ENCODE assay signal across 17 mouse cellular contexts in genomic region chr3:28306852-28307251, GRCm38 (mm10). TPM values are rescaled to one million over a fixed set of nuclear protein-coding genes. Genes with fewer than 3 reads are reported as not detected.
DNase-seq lines count a peak whose midpoint lies in the region; ATAC-seq and TF ChIP-seq lines count a peak whose summit lies in the region.
"Had no signal": no experiment of that assay in that cellular context is flagged by ENCODE, and none has a peak within 500 bp of the region (broad histone marks: within the 10 kb centered on the region; RNA-seq: fewer than 3 reads in every experiment).

No protein-coding gene starts in this region.

- H3K4me3 ChIP-seq in heart, embryonic 12.5 days = no peak overlapping the region
- H3K4me3 ChIP-seq in heart, adult 2 months = no peak overlapping the region
- H3K4me3 ChIP-seq in heart, embryonic 16.5 days (ENCODE audit: low read length) = no peak overlapping the region
- H3K4me3 ChIP-seq in lung, embryonic 16.5 days (ENCODE audit: low read length) = no peak overlapping the region
- H3K4me3 ChIP-seq: embryonic facial prominence, embryonic 12.5 days; forebrain, embryonic 15.5 days; hindbrain, embryonic 15.5 days had no signal

- no peak overlapping the region for H3K9ac ChIP-seq in heart, embryonic 12.5 days
- H3K9ac ChIP-seq in heart, adult 2 months (ENCODE audit: low read depth, low read length) = no peak overlapping the region
- no peak overlapping the region for H3K9ac ChIP-seq in heart, embryonic 16.5 days (ENCODE audit: low read length)
- no peak overlapping the region for H3K9ac ChIP-seq in lung, embryonic 16.5 days (ENCODE audit: low read length)
- H3K9ac ChIP-seq: embryonic facial prominence, embryonic 12.5 days; forebrain, embryonic 15.5 days; hindbrain, embryonic 15.5 days had no signal

- no peak for TF ChIP-seq CTCF in heart, adult 2 months (IDR thresholded peaks at IDR 0.05)

- ATAC-seq in heart, embryonic 12.5 days (ENCODE audit: insufficient number of reproducible peaks, low FRiP score) = no peak
- ATAC-seq in heart, embryonic 16.5 days (replicated peaks; ENCODE audit: extremely low read depth, insufficient read depth, low FRiP score) = peak; percentile 79
- peak; percentile 74 for ATAC-seq in lung, embryonic 16.5 days (ENCODE audit: low read depth)
- ATAC-seq: forebrain, embryonic 15.5 days; intestine, embryonic 16.5 days had no signal

- no peaks in the 10 kb centered on the region for H3K9me3 ChIP-seq in heart, embryonic 12.5 days (replicated peaks)
- H3K9me3 ChIP-seq in heart, embryonic 16.5 days (replicated peaks; ENCODE audit: control insufficient read depth, low read length) = no peaks in the 10 kb centered on the region
- H3K9me3 ChIP-seq in lung, embryonic 16.5 days (ENCODE audit: control insufficient read depth, low read length) = no peaks in the 10 kb centered on the region
- H3K9me3 ChIP-seq: embryonic facial prominence, embryonic 12.5 days; forebrain, embryonic 15.5 days; hindbrain, embryonic 15.5 days had no signal

- peak overlapping the region; percentile 67 for H3K27ac ChIP-seq in heart, embryonic 12.5 days (ENCODE audit: poor library complexity, severe bottlenecking)
- H3K27ac ChIP-seq in heart, adult 2 months = no peak overlapping the region
- peak overlapping the region; percentile 61 for H3K27ac ChIP-seq in heart, embryonic 16.5 days (ENCODE audit: low read length)
- H3K27ac ChIP-seq in lung, embryonic 16.5 days (ENCODE audit: low read length) = no peak overlapping the region
- H3K27ac ChIP-seq: embryonic facial prominence, embryonic 12.5 days; forebrain, embryonic 15.5 days; hindbrain, embryonic 15.5 days had no signal

- no peak for TF ChIP-seq POLR2A in heart, adult 2 months (IDR thresholded peaks at IDR 0.05; ENCODE audit: insufficient read depth, low read depth, low read length)

- no peak overlapping the region for H3K4me2 ChIP-seq in heart, embryonic 12.5 days
- H3K4me2 ChIP-seq in heart, embryonic 16.5 days (ENCODE audit: low read depth, low read length) = 0 out of 2 replicates have a peak overlapping the region, but pooled peaks have one; percentile 2
- H3K4me2 ChIP-seq in lung, embryonic 16.5 days (ENCODE audit: low read depth, low read length) = no peak overlapping the region
- H3K4me2 ChIP-seq: embryonic facial prominence, embryonic 12.5 days; forebrain, embryonic 15.5 days; hindbrain, embryonic 15.5 days had no signal

- peaks cover 19% of the 10 kb centered on the region for H3K4me1 ChIP-seq in heart, embryonic 12.5 days (replicated peaks)
- H3K4me1 ChIP-seq in heart, adult 2 months (ENCODE audit: control insufficient read depth, insufficient read depth, low read length) = peaks cover 1% of the 10 kb centered on the region
- H3K4me1 ChIP-seq in heart, embryonic 16.5 days (ENCODE audit: control insufficient read depth, insufficient read depth, low read length) = peaks cover 17% of the 10 kb centered on the region
- 0 out of 2 replicates have a peak, but pooled peaks cover 2% of the 10 kb centered on the region for H3K4me1 ChIP-seq in lung, embryonic 16.5 days (replicated peaks; ENCODE audit: control insufficient read depth, insufficient read depth, low read length)
- H3K4me1 ChIP-seq: embryonic facial prominence, embryonic 12.5 days; hindbrain, embryonic 15.5 days had no signal

- intact Hi-C loops in heart, adult 2 months (cut with DNase I) = loop anchor here (10.0 kb wide), 1 partner anchor 58 kb away; no protein-coding TSS in a partner anchor

- no peaks in the 10 kb centered on the region for H3K27me3 ChIP-seq in heart, embryonic 12.5 days (replicated peaks)
- H3K27me3 ChIP-seq in heart, adult 2 months (ENCODE audit: control insufficient read depth, insufficient read depth, low read length) = no peaks in the 10 kb centered on the region
- H3K27me3 ChIP-seq in heart, embryonic 16.5 days (ENCODE audit: control insufficient read depth, insufficient read depth, low read length) = no peaks in the 10 kb centered on the region
- H3K27me3 ChIP-seq in lung, embryonic 16.5 days (ENCODE audit: control insufficient read depth, insufficient read depth, low read depth, low read length) = no peaks in the 10 kb centered on the region
- H3K27me3 ChIP-seq: embryonic facial prominence, embryonic 12.5 days; forebrain, embryonic 15.5 days; hindbrain, embryonic 15.5 days had no signal

- WGBS in heart, embryonic 12.5 days = 56% methylated on average over 3 of the region's 3 CpGs
- WGBS in heart, adult 2 months = 56% methylated on average over 3 of the region's 3 CpGs
- WGBS in heart, embryonic 16.5 days = 46% methylated on average over 3 of the region's 3 CpGs
- 57% methylated on average over 3 of the region's 3 CpGs for WGBS in lung, embryonic 16.5 days

- no peaks in the 10 kb centered on the region for H3K36me3 ChIP-seq in heart, embryonic 12.5 days
- no peaks in the 10 kb centered on the region; the same call in 1 of the 2 replicates for H3K36me3 ChIP-seq in heart, adult 2 months (ENCODE audit: control insufficient read depth, insufficient read depth, low read length)
- no peaks in the 10 kb centered on the region for H3K36me3 ChIP-seq in heart, embryonic 16.5 days (ENCODE audit: control insufficient read depth, insufficient read depth)
- H3K36me3 ChIP-seq in lung, embryonic 16.5 days (ENCODE audit: control insufficient read depth, insufficient read depth, low read length) = no peaks in the 10 kb centered on the region
- H3K36me3 ChIP-seq: embryonic facial prominence, embryonic 12.5 days; forebrain, embryonic 15.5 days; hindbrain, embryonic 15.5 days had no signal

- no peaks in the 10 kb centered on the region for H3K79me2 ChIP-seq in heart, adult 2 months (replicated peaks; ENCODE audit: control insufficient read depth, insufficient read depth, low read length)

- TF ChIP-seq EP300 in heart, adult 2 months (IDR thresholded peaks at IDR 0.05; ENCODE audit: insufficient read depth, low read depth, low read length) = no peak

- no peak for DNase-seq in heart, adult 2 months
- DNase-seq in heart, postnatal 4 days = no peak
- peak; percentile 14 for DNase-seq in lung, postnatal 14 days
- no peak for DNase-seq in right cerebral cortex, postnatal 25 days
- no peak for DNase-seq in layer of hippocampus, postnatal 25 days (ENCODE audit: extremely low spot score in 1 of 2, low spot score in 1 of 2)
- DNase-seq: adrenal gland, postnatal 10 days; cerebellum, adult 11 months; cerebellum, adult 8-10 months; cerebellum, postnatal 25 days; gastrocnemius, postnatal 36 days had no signal

RNA-seq across cellular contexts. Expression of gene Tnik, which starts 43.8 kb away (rescaled TPM):
- 10.3 and 10.8 TPM in 2 replicates for polyA plus RNA-seq in heart, embryonic 12.5 days (2016; fragmentation: Nextera tagmentation; extraction: Ambion mirVana)
- 10 to 100 TPM; 26.8 to 29.8 TPM for total RNA-seq in heart, adult 2 months (2021)
- polyA plus RNA-seq in heart, adult 2 months (2012; rRNA removed) = 6.6 and 13.6 TPM in 2 replicates
- polyA plus RNA-seq in heart, embryonic 16.5 days (2015; fragmentation: Nextera tagmentation; extraction: Ambion mirVana) = 9.8 and 12.2 TPM in 2 replicates
- total RNA-seq in heart, postnatal 4 days (2021) = 10 to 100 TPM; 39.2 to 40.7 TPM
- polyA plus RNA-seq in lung, embryonic 16.5 days (2015; fragmentation: Nextera tagmentation; extraction: Ambion mirVana) = 10.4 and 11.1 TPM in 2 replicates
- 100 to 1,000 TPM; 166 to 227 TPM for total RNA-seq in layer of hippocampus, postnatal 25 days (2021)

Comparison
In these comparisons a context has a peak if more than half of its experiments do, and no peak if none do; other contexts are left out.
1. H3K27ac ChIP-seq: peak in heart, embryonic 12.5 days (single experiment) and heart, embryonic 16.5 days (single experiment); none in heart, adult 2 months (single experiment) and lung, embryonic 16.5 days (single experiment).